In genomic region chr2:126323206-126323605, GRCm38 (mm10) we compare ENCODE assay signal across 22 mouse cellular contexts.
DNase-seq lines count a peak whose midpoint lies in the region; ATAC-seq and TF ChIP-seq lines count a peak whose summit lies in the region.
"Had no signal": no experiment of that assay in that cellular context is flagged by ENCODE, and none has a peak within 500 bp of the region (broad histone marks: within the 10 kb centered on the region; RNA-seq: fewer than 3 reads in every experiment).

No protein-coding gene starts in this region.

- H3K9me3 ChIP-seq in embryonic facial prominence, embryonic 12.5 days = no peaks in the 10 kb centered on the region
- no peaks in the 10 kb centered on the region for H3K9me3 ChIP-seq in embryonic facial prominence, embryonic 10.5 days
- no peaks in the 10 kb centered on the region for H3K9me3 ChIP-seq in limb, embryonic 13.5 days
- H3K9me3 ChIP-seq: forebrain, embryonic 13.5 days; heart, embryonic 15.5 days; hindbrain, embryonic 13.5 days had no signal

- peak overlapping the region; percentile 46; the same call in 1 of the 2 replicates for H3K27ac ChIP-seq in embryonic facial prominence, embryonic 12.5 days
- H3K27ac ChIP-seq in embryonic facial prominence, embryonic 10.5 days (replicated peaks) = no peak overlapping the region
- no peak overlapping the region for H3K27ac ChIP-seq in testis, adult 2 months (ENCODE audit: control insufficient read depth, insufficient read depth, low read depth, low read length)
- H3K27ac ChIP-seq in limb, embryonic 13.5 days = 0 out of 2 replicates have a peak overlapping the region, but pooled peaks have one; percentile 10
- H3K27ac ChIP-seq: forebrain, embryonic 13.5 days; heart, embryonic 15.5 days; hindbrain, embryonic 13.5 days; hindbrain, postnatal 0 days had no signal

- no peak for TF ChIP-seq POLR2A in testis, adult 2 months (IDR thresholded peaks at IDR 0.05; ENCODE audit: control insufficient read depth, low read depth, low read length)

- no peak for ATAC-seq in embryonic facial prominence, embryonic 12.5 days (ENCODE audit: insufficient number of reproducible peaks, insufficient read depth, low FRiP score, low TSS enrichment)
- no peak for ATAC-seq in limb, embryonic 13.5 days (ENCODE audit: low FRiP score, low read depth)
- no peak for ATAC-seq in megakaryocyte, adult 5-6 weeks (ENCODE audit: poor library complexity, severe bottlenecking)
- ATAC-seq in erythroid progenitor cell, adult 5-6 weeks (replicated peaks; ENCODE audit: low FRiP score, poor library complexity, severe bottlenecking) = no peak
- ATAC-seq: activated CD4-positive, CD25-positive, alpha-beta regulatory T cell, adult 4 months; forebrain, embryonic 13.5 days; forebrain, postnatal 0 days; hindbrain, postnatal 0 days; Patski had no signal

- no peak for DNase-seq in embryonic facial prominence, embryonic 10.5 days (ENCODE audit: low spot score)
- DNase-seq in testis, postnatal 10 days (ENCODE audit: low spot score) = no peak
- DNase-seq: adrenal gland, postnatal 14 days; cerebellum, adult 11-12 months; cerebellum, adult 9-11 months; cerebellum, postnatal 36 days; forebrain, postnatal 0 days; gastrocnemius, postnatal 36 days; heart, adult 18-20 months; heart, postnatal 14 days had no signal

- no peaks in the 10 kb centered on the region for H3K36me3 ChIP-seq in embryonic facial prominence, embryonic 12.5 days
- no peaks in the 10 kb centered on the region for H3K36me3 ChIP-seq in embryonic facial prominence, embryonic 10.5 days (replicated peaks)
- H3K36me3 ChIP-seq in testis, adult 2 months (ENCODE audit: control insufficient read depth, insufficient read depth, low read length) = no peaks in the 10 kb centered on the region
- H3K36me3 ChIP-seq in limb, embryonic 13.5 days = no peaks in the 10 kb centered on the region
- H3K36me3 ChIP-seq: heart, embryonic 15.5 days; hindbrain, embryonic 13.5 days had no signal

- H3K27me3 ChIP-seq in embryonic facial prominence, embryonic 12.5 days = no peaks in the 10 kb centered on the region
- no peaks in the 10 kb centered on the region for H3K27me3 ChIP-seq in embryonic facial prominence, embryonic 10.5 days (replicated peaks; ENCODE audit: low read depth, poor library complexity, severe bottlenecking)
- H3K27me3 ChIP-seq in testis, adult 2 months (ENCODE audit: control insufficient read depth, insufficient read depth, low read length) = no peaks in the 10 kb centered on the region
- H3K27me3 ChIP-seq in limb, embryonic 13.5 days = no peaks in the 10 kb centered on the region
- H3K27me3 ChIP-seq: forebrain, embryonic 13.5 days; heart, embryonic 15.5 days; hindbrain, embryonic 13.5 days; Patski had no signal

- WGBS in embryonic facial prominence, embryonic 12.5 days = 69% methylated on average over 7 of the region's 7 CpGs
- WGBS in embryonic facial prominence, embryonic 10.5 days = 86% methylated on average over 7 of the region's 7 CpGs
- 74% methylated on average over 7 of the region's 7 CpGs for WGBS in limb, embryonic 13.5 days

- no peak overlapping the region for H3K4me3 ChIP-seq in embryonic facial prominence, embryonic 12.5 days
- H3K4me3 ChIP-seq in embryonic facial prominence, embryonic 10.5 days = no peak overlapping the region
- peak overlapping the region; percentile 41 for H3K4me3 ChIP-seq in testis, adult 2 months (ENCODE audit: control insufficient read depth, low read depth, low read length)
- H3K4me3 ChIP-seq in limb, embryonic 13.5 days = no peak overlapping the region
- H3K4me3 ChIP-seq: forebrain, embryonic 13.5 days; heart, embryonic 15.5 days; hindbrain, embryonic 13.5 days had no signal

- TF ChIP-seq CTCF in testis, adult 2 months (IDR thresholded peaks at IDR 0.05; ENCODE audit: control insufficient read depth, insufficient read depth, insufficient replicate concordance, low read depth, low read length) = no peak

- H3K4me1 ChIP-seq in embryonic facial prominence, embryonic 12.5 days = no peaks in the 10 kb centered on the region
- no peaks in the 10 kb centered on the region for H3K4me1 ChIP-seq in embryonic facial prominence, embryonic 10.5 days
- H3K4me1 ChIP-seq in testis, adult 2 months (ENCODE audit: control insufficient read depth, insufficient read depth, low read length) = peaks cover 2% of the 10 kb centered on the region
- no peaks in the 10 kb centered on the region for H3K4me1 ChIP-seq in limb, embryonic 13.5 days
- H3K4me1 ChIP-seq: forebrain, embryonic 13.5 days; heart, embryonic 15.5 days; hindbrain, embryonic 13.5 days had no signal

- H3K4me2 ChIP-seq in embryonic facial prominence, embryonic 12.5 days (replicated peaks) = no peak overlapping the region
- no peak overlapping the region for H3K4me2 ChIP-seq in limb, embryonic 13.5 days (replicated peaks)
- H3K4me2 ChIP-seq: forebrain, embryonic 13.5 days; heart, embryonic 11.5 days; heart, embryonic 15.5 days; hindbrain, embryonic 13.5 days had no signal

- no peak overlapping the region for H3K9ac ChIP-seq in embryonic facial prominence, embryonic 12.5 days
- H3K9ac ChIP-seq in limb, embryonic 13.5 days = no peak overlapping the region
- H3K9ac ChIP-seq: forebrain, embryonic 13.5 days; forebrain, postnatal 0 days; heart, embryonic 15.5 days; hindbrain, embryonic 13.5 days had no signal

Comparison
In these comparisons a context has a peak if more than half of its experiments do, and no peak if none do; other contexts are left out.
1. H3K27ac ChIP-seq: peak in embryonic facial prominence, embryonic 12.5 days (single experiment) and limb, embryonic 13.5 days (single experiment); none in embryonic facial prominence, embryonic 10.5 days (single experiment) and testis, adult 2 months (single experiment).